Mouse (Mus musculus) heart, postnatal 0 days (tissue): ENCODE measurements around the gene Nfya.

Experiments used
- CTCF ChIP-seq: IDR thresholded peaks from 2 replicates; pipeline ENCODE4 v1.5.1; 2016; ENCODE audit warnings: antibody characterized with exemption, control low read depth, low read depth
- EP300 ChIP-seq: IDR thresholded peaks from 2 replicates; pipeline ENCODE4 v1.6.1; 2016; ENCODE audit warnings: antibody characterized with exemption, low read depth

GRCm38 (mm10) chr17:48454190-48454589, 44.5 kb upstream of the Nfya start:
- TF ChIP-seq CTCF (no peak), EP300 (no peak)
